Mouse (Mus musculus): ENCODE results near the gene Fxyd3. TPM values are rescaled to one million over a fixed set of nuclear protein-coding genes. Genes with fewer than 3 reads are reported as not detected.
A peak's percentile ranks its signal among the peaks of the same experiment; 100 is the strongest.

Gene Fxyd3
- total and polyA plus RNA-seq, 2 experiments = 0.46 to 0.50 TPM

- H3K27me3 ChIP-seq (ENCODE audit: control insufficient read depth, insufficient read depth, low read length) = no peaks in the 10 kb centered on the region
- peak; percentile 86 for DNase-seq (ENCODE audit: extremely low read depth, low read depth, low spot score)
- peak overlapping the region; percentile 93 for H3K9ac ChIP-seq (ENCODE audit: low read depth, low read length)
- peaks cover 19% of the 10 kb centered on the region for H3K79me2 ChIP-seq (ENCODE audit: control insufficient read depth, insufficient read depth, low read length)
- H3K36me3 ChIP-seq (ENCODE audit: control insufficient read depth, insufficient read depth, low read length) = 0 out of 2 replicates have a peak, but pooled peaks cover 2% of the 10 kb centered on the region
- H3K4me3 ChIP-seq (ENCODE audit: insufficient read depth, low read depth, low read length) = peak overlapping the region; percentile 68
- WGBS = 22% methylated on average over 10 of the region's 10 CpGs
- TF ChIP-seq POLR2A (IDR thresholded peaks at IDR 0.05; ENCODE audit: extremely low read depth, insufficient read depth, low read length) = 0 out of 2 replicates have a peak, but pooled peaks have one; percentile 48
- TF ChIP-seq CTCF (IDR thresholded peaks at IDR 0.05; ENCODE audit: low read depth, low read length) = peak; percentile 52
- H3K4me1 ChIP-seq (ENCODE audit: control insufficient read depth, insufficient read depth, low read length) = peaks cover 23% of the 10 kb centered on the region
- peak overlapping the region; percentile 100 for H3K27ac ChIP-seq (replicated peaks; ENCODE audit: insufficient read depth, low read depth, low read length)
Observed at GRCm38 (mm10) chr7:31114646-31115045, 38.1 kb upstream of the Fxyd3 start.

GRCm38 (mm10) chr7:31113800-31114199 lies 37.3 kb upstream of the Fxyd3 start:
- Histone ChIP-seq H3K36me3 (ENCODE audit: control insufficient read depth, insufficient read depth, low read length) (0 out of 2 replicates have a peak, but pooled peaks cover 2% of the 10 kb centered on the region), H3K27me3 (ENCODE audit: control insufficient read depth, insufficient read depth, low read length) (no peaks in the 10 kb centered on the region), H3K79me2 (ENCODE audit: control insufficient read depth, insufficient read depth, low read length) (peaks cover 19% of the 10 kb centered on the region), H3K4me1 (ENCODE audit: control insufficient read depth, insufficient read depth, low read length) (peaks cover 24% of the 10 kb centered on the region), H3K4me3 (ENCODE audit: insufficient read depth, low read depth, low read length) (peak overlapping the region; percentile 68), H3K9ac (ENCODE audit: low read depth, low read length) (peak overlapping the region; percentile 93), H3K27ac (replicated peaks; ENCODE audit: insufficient read depth, low read depth, low read length) (peak overlapping the region; percentile 100)
- TF ChIP-seq CTCF (IDR thresholded peaks at IDR 0.05; ENCODE audit: low read depth, low read length) = no peak
- 16% methylated on average over 6 of the region's 6 CpGs for WGBS
- DNase-seq (ENCODE audit: extremely low read depth, low read depth, low spot score) = peak; percentile 84

- WGBS = 24% methylated on average over 4 of the region's 4 CpGs
- Histone ChIP-seq H3K9ac (ENCODE audit: low read depth, low read length) (peak overlapping the region; percentile 73), H3K27me3 (ENCODE audit: control insufficient read depth, insufficient read depth, low read length) (no peaks in the 10 kb centered on the region), H3K36me3 (ENCODE audit: control insufficient read depth, insufficient read depth, low read length) (peaks cover 13% of the 10 kb centered on the region), H3K4me1 (ENCODE audit: control insufficient read depth, insufficient read depth, low read length) (peaks cover 32% of the 10 kb centered on the region), H3K79me2 (ENCODE audit: control insufficient read depth, insufficient read depth, low read length) (peaks cover 19% of the 10 kb centered on the region), H3K4me3 (ENCODE audit: insufficient read depth, low read depth, low read length) (peak overlapping the region; percentile 30), H3K27ac (replicated peaks; ENCODE audit: insufficient read depth, low read depth, low read length) (peak overlapping the region; percentile 100)
- DNase-seq (ENCODE audit: extremely low read depth, low read depth, low spot score) = no peak
- TF ChIP-seq POLR2A (IDR thresholded peaks at IDR 0.05; ENCODE audit: extremely low read depth, insufficient read depth, low read length) = no peak
Observed at GRCm38 (mm10) chr7:31112036-31112435, 35.5 kb upstream of the Fxyd3 start.

GRCm38 (mm10) chr7:31110861-31111385 lies 34.4 kb upstream of the Fxyd3 start:
- Histone ChIP-seq H3K27ac (replicated peaks; ENCODE audit: insufficient read depth, low read depth, low read length) (peak overlapping the region; percentile 84), H3K36me3 (ENCODE audit: control insufficient read depth, insufficient read depth, low read length) (peaks cover 16% of the 10 kb centered on the region)
- 18% methylated on average over 15 of the region's 15 CpGs for WGBS

GRCm38 (mm10) chr7:31109796-31110195 lies 33.3 kb upstream of the Fxyd3 start:
- H3K79me2 ChIP-seq (ENCODE audit: control insufficient read depth, insufficient read depth, low read length) = peaks cover 19% of the 10 kb centered on the region
- H3K4me3 ChIP-seq (ENCODE audit: insufficient read depth, low read depth, low read length) = peak overlapping the region; percentile 28
- TF ChIP-seq CTCF (IDR thresholded peaks at IDR 0.05; ENCODE audit: low read depth, low read length) (no peak), POLR2A (IDR thresholded peaks at IDR 0.05; ENCODE audit: extremely low read depth, insufficient read depth, low read length) (no peak)
- H3K36me3 ChIP-seq (ENCODE audit: control insufficient read depth, insufficient read depth, low read length) = peaks cover 18% of the 10 kb centered on the region
- WGBS = 30% methylated on average over 5 of the region's 5 CpGs
- H3K9ac ChIP-seq (ENCODE audit: low read depth, low read length) = peak overlapping the region; percentile 70
- peaks cover 36% of the 10 kb centered on the region for H3K4me1 ChIP-seq (ENCODE audit: control insufficient read depth, insufficient read depth, low read length)
- peak overlapping the region; percentile 84 for H3K27ac ChIP-seq (replicated peaks; ENCODE audit: insufficient read depth, low read depth, low read length)
- H3K27me3 ChIP-seq (ENCODE audit: control insufficient read depth, insufficient read depth, low read length) = no peaks in the 10 kb centered on the region
- peak; percentile 73 for DNase-seq (ENCODE audit: extremely low read depth, low read depth, low spot score)

More at GRCm38 (mm10) chr7:31110861-31111385, 34.4 kb upstream of the Fxyd3 start:
- H3K4me1 ChIP-seq (ENCODE audit: control insufficient read depth, insufficient read depth, low read length) = peaks cover 36% of the 10 kb centered on the region
- peak; percentile 86 for DNase-seq (ENCODE audit: extremely low read depth, low read depth, low spot score)
- H3K27me3 ChIP-seq (ENCODE audit: control insufficient read depth, insufficient read depth, low read length) = no peaks in the 10 kb centered on the region
- H3K9ac ChIP-seq (ENCODE audit: low read depth, low read length) = peak overlapping the region; percentile 73
- TF ChIP-seq CTCF (IDR thresholded peaks at IDR 0.05; ENCODE audit: low read depth, low read length) (no peak), POLR2A (IDR thresholded peaks at IDR 0.05; ENCODE audit: extremely low read depth, insufficient read depth, low read length) (no peak)
- peaks cover 19% of the 10 kb centered on the region for H3K79me2 ChIP-seq (ENCODE audit: control insufficient read depth, insufficient read depth, low read length)
- H3K4me3 ChIP-seq (ENCODE audit: insufficient read depth, low read depth, low read length) = peak overlapping the region; percentile 30

- H3K27ac ChIP-seq (replicated peaks; ENCODE audit: insufficient read depth, low read depth, low read length) = peak overlapping the region; percentile 84
- peaks cover 24% of the 10 kb centered on the region for H3K36me3 ChIP-seq (ENCODE audit: control insufficient read depth, insufficient read depth, low read length)
- TF ChIP-seq CTCF (IDR thresholded peaks at IDR 0.05; ENCODE audit: low read depth, low read length) (no peak), POLR2A (IDR thresholded peaks at IDR 0.05; ENCODE audit: extremely low read depth, insufficient read depth, low read length) (no peak)
- no peaks in the 10 kb centered on the region for H3K27me3 ChIP-seq (ENCODE audit: control insufficient read depth, insufficient read depth, low read length)
- H3K4me3 ChIP-seq (ENCODE audit: insufficient read depth, low read depth, low read length) = no peak overlapping the region
- DNase-seq (ENCODE audit: extremely low read depth, low read depth, low spot score) = peak; percentile 81
- WGBS = 32% methylated on average over 7 of the region's 7 CpGs
- peak overlapping the region; percentile 13 for H3K9ac ChIP-seq (ENCODE audit: low read depth, low read length)
- peaks cover 13% of the 10 kb centered on the region for H3K79me2 ChIP-seq (ENCODE audit: control insufficient read depth, insufficient read depth, low read length)
- H3K4me1 ChIP-seq (ENCODE audit: control insufficient read depth, insufficient read depth, low read length) = peaks cover 36% of the 10 kb centered on the region
Observed at GRCm38 (mm10) chr7:31109091-31109490, 32.6 kb upstream of the Fxyd3 start.

Data from liver, adult 2 months (tissue).